Mouse (Mus musculus) MEL (cell line): ENCODE results near the gene Slc25a25. TPM values are rescaled to one million over a fixed set of nuclear protein-coding genes. Genes with fewer than 3 reads are reported as not detected.

Experiments
- DNase-seq: peaks from one replicate; pipeline ENCODE4 v3.0.0; 2011; ENCODE audit warnings: low read depth, low spot score
- H3K27ac ChIP-seq: 2 replicates; pipeline ENCODE4 v1.5.1; 2012; ENCODE audit warnings: low read depth, mild to moderate bottlenecking, control low read depth, low read length, moderate library complexity; ENCODE audit not compliant: control insufficient read depth
- H3K27me3 ChIP-seq, 2 experiments: fragments of 150-350 bp in 1 of 2; sonication (generic) in 1 of 2; 2 replicates each; pipeline ENCODE4 v1.6.1; 2012; ENCODE audit warnings: low read length in 2 of 2, mild to moderate bottlenecking in 2 of 2, improper control_type of control experiment in 1 of 2, moderate library complexity in 1 of 2; ENCODE audit not compliant: insufficient read depth in 2 of 2, control insufficient read depth in 1 of 2
- H3K36me3 ChIP-seq, 2 experiments: 2 replicates each; pipeline ENCODE4 v1.6.1; 2012 to 2014; ENCODE audit warnings: low read length in 2 of 2, improper control_type of control experiment in 1 of 2, inconsistent platforms in 1 of 2, mild to moderate bottlenecking in 1 of 2; ENCODE audit not compliant: insufficient read depth in 2 of 2, control insufficient read depth in 1 of 2
- H3K4me1 ChIP-seq, 2 experiments: fragments of 150-350 bp in 1 of 2; sonication (generic) in 1 of 2; 2 replicates each; pipeline ENCODE4 v1.6.1; 2012; ENCODE audit warnings: low read length in 2 of 2, improper control_type of control experiment in 1 of 2, mild to moderate bottlenecking in 1 of 2; ENCODE audit not compliant: insufficient read depth in 2 of 2, control insufficient read depth in 1 of 2
- H3K4me3 ChIP-seq, 2 experiments: fragments of 150-350 bp in 1 of 2; sonication (generic) in 1 of 2; 2 replicates each; pipeline ENCODE4 v1.5.1; 2012; ENCODE audit warnings: low read depth in 2 of 2, low read length in 2 of 2, mild to moderate bottlenecking in 2 of 2, moderate library complexity in 2 of 2, control low read depth in 1 of 2, improper control_type of control experiment in 1 of 2; ENCODE audit not compliant: control insufficient read depth in 1 of 2, insufficient read depth in 1 of 2
- H3K79me2 ChIP-seq: 2 replicates; pipeline ENCODE4 v1.6.1; 2012; ENCODE audit warnings: mild to moderate bottlenecking, low read length, moderate library complexity; ENCODE audit not compliant: control insufficient read depth, poor library complexity, insufficient read depth
- H3K9ac ChIP-seq: 2 replicates; pipeline ENCODE4 v1.6.1; 2012; ENCODE audit warnings: low read depth, mild to moderate bottlenecking, control low read depth, low read length, moderate library complexity; ENCODE audit not compliant: control insufficient read depth, poor library complexity, severe bottlenecking
- H3K9me3 ChIP-seq: fragments of 150-350 bp; sonication (generic); replicated peaks from 2 replicates; pipeline ENCODE4 v1.6.1; 2012; ENCODE audit warnings: mild to moderate bottlenecking, low read length, improper control_type of control experiment, moderate library complexity; ENCODE audit not compliant: insufficient read depth
- BHLHE40 ChIP-seq: IDR thresholded peaks from 2 replicates; pipeline ENCODE4 v1.6.1; 2012; ENCODE audit warnings: low read depth, mild to moderate bottlenecking, inconsistent platforms, low read length, improper control_type of control experiment, borderline replicate concordance
- CHD1 ChIP-seq: IDR thresholded peaks from 2 replicates; pipeline ENCODE4 v1.6.1; 2012; ENCODE audit warnings: low read depth, mild to moderate bottlenecking, inconsistent platforms, low read length, improper control_type of control experiment
- E2F4 ChIP-seq: IDR thresholded peaks from 2 replicates; pipeline ENCODE4 v1.6.1; 2011; ENCODE audit warnings: low read depth, low read length, improper control_type of control experiment, borderline replicate concordance
- ELF1 ChIP-seq: IDR thresholded peaks from 2 replicates; pipeline ENCODE4 v1.6.1; 2014; ENCODE audit warnings: low read depth, mild to moderate bottlenecking, inconsistent platforms, low read length, improper control_type of control experiment, moderate library complexity
- EP300 ChIP-seq, 2 experiments: IDR thresholded peaks; 2 replicates each; pipeline ENCODE4 v1.6.1; 2011; ENCODE audit warnings: improper control_type of control experiment in 2 of 2, low read length in 2 of 2, low read depth in 1 of 2, mild to moderate bottlenecking in 1 of 2
- ETS1 ChIP-seq: IDR thresholded peaks from 2 replicates; pipeline ENCODE4 v1.6.1; 2012; ENCODE audit warnings: low read depth, mild to moderate bottlenecking, inconsistent platforms, low read length, improper control_type of control experiment, moderate library complexity
- GATA1 ChIP-seq: IDR thresholded peaks from 2 replicates; pipeline ENCODE4 v1.6.1; 2011; ENCODE audit warnings: low read depth, low read length, improper control_type of control experiment
- HCFC1 ChIP-seq: IDR thresholded peaks from 2 replicates; pipeline ENCODE4 v1.6.1; 2012; ENCODE audit warnings: low read depth, mild to moderate bottlenecking, inconsistent platforms, low read length, improper control_type of control experiment, moderate library complexity
- MAX ChIP-seq: IDR thresholded peaks from 2 replicates; pipeline ENCODE4 v1.6.1; 2011; ENCODE audit warnings: low read length, improper control_type of control experiment
- MYB ChIP-seq: IDR thresholded peaks from 2 replicates; pipeline ENCODE4 v1.6.1; 2011; ENCODE audit warnings: mild to moderate bottlenecking, low read depth, low read length, improper control_type of control experiment
- MYC ChIP-seq: IDR thresholded peaks from 2 replicates; pipeline ENCODE4 v1.6.1; 2011; ENCODE audit warnings: low read depth, mild to moderate bottlenecking, low read length, improper control_type of control experiment, moderate library complexity
- NELFE ChIP-seq: IDR thresholded peaks from 2 replicates; pipeline ENCODE4 v1.6.1; 2011; ENCODE audit warnings: low read depth, low read length, improper control_type of control experiment
- NRF1 ChIP-seq: IDR thresholded peaks from 2 replicates; pipeline ENCODE4 v1.6.1; 2014; ENCODE audit warnings: low read depth, mild to moderate bottlenecking, inconsistent platforms, low read length, improper control_type of control experiment, moderate library complexity; ENCODE audit not compliant: poor library complexity, insufficient read depth, severe bottlenecking
- RCOR1 ChIP-seq: IDR thresholded peaks from 2 replicates; pipeline ENCODE4 v1.6.1; 2012; ENCODE audit warnings: low read depth, mild to moderate bottlenecking, inconsistent platforms, low read length, improper control_type of control experiment
- SIN3A ChIP-seq: IDR thresholded peaks from 2 replicates; pipeline ENCODE4 v1.6.1; 2012; ENCODE audit warnings: low read length, improper control_type of control experiment, inconsistent platforms
- TBP ChIP-seq: IDR thresholded peaks from 2 replicates; pipeline ENCODE4 v1.8.0; 2011; ENCODE audit warnings: low read depth, low read length, improper control_type of control experiment
- USF2 ChIP-seq, 2 experiments: IDR thresholded peaks; 2 replicates each; pipeline ENCODE4 v1.6.1; 2011 to 2012; ENCODE audit warnings: improper control_type of control experiment in 2 of 2, low read length in 2 of 2, borderline replicate concordance in 1 of 2, inconsistent platforms in 1 of 2, low read depth in 1 of 2, mild to moderate bottlenecking in 1 of 2; ENCODE audit not compliant: insufficient read depth in 1 of 2
- ZMIZ1 ChIP-seq: IDR thresholded peaks from 2 replicates; pipeline ENCODE4 v1.6.1; 2012; ENCODE audit warnings: low read depth, mild to moderate bottlenecking, inconsistent platforms, low read length, improper control_type of control experiment, moderate library complexity
- ZNF384 ChIP-seq: IDR thresholded peaks from 2 replicates; pipeline ENCODE4 v1.6.1; 2012; ENCODE audit warnings: low read depth, mild to moderate bottlenecking, inconsistent platforms, low read length, improper control_type of control experiment
- polyA plus RNA-seq, 2 experiments: library from polyadenylated mRNA; stranded (reverse) in 1 of 2; unstranded in 1 of 2; fragments of >175 nt in 1 of 2; fragments of >200 nt in 1 of 2; gene quantifications; 2 replicates each; pipeline versions ENCODE4 v1.2.1 to v1.2.4; 2012; ENCODE audit warnings: low replicate concordance in 2 of 2, low read depth in 1 of 2; ENCODE audit not compliant: insufficient read length in 2 of 2, insufficient read depth in 1 of 2, missing spikeins in 1 of 2
- total RNA-seq: library from RNA; depleted of rRNA; stranded (reverse); fragments of 300-350 nt; gene quantifications from 2 replicates; pipeline ENCODE4 v1.2.3, GENCODE M21; 2012

Gene Slc25a25
- total and polyA plus RNA-seq, 3 experiments, result 22.3 to 32.5 TPM; not detected in 1

- Histone ChIP-seq H3K4me1 (peaks cover 26 to 44% of the 10 kb centered on the region in 2 experiments), H3K27ac (no peak overlapping the region), H3K9me3 (no peaks in the 10 kb centered on the region), H3K9ac (no peak overlapping the region), H3K4me3 (no peak overlapping the region), H3K79me2 (peaks cover 17% of the 10 kb centered on the region), H3K27me3 (no peaks in the 10 kb centered on the region), H3K36me3 (peaks cover 0 to 37% of the 10 kb centered on the region in 2 experiments; a peak in 2 of 4 replicates)
- DNase-seq, result no peak
- TF ChIP-seq ELF1, result no peak
- TF ChIP-seq CHD1, result no peak
- no peak for TF ChIP-seq TBP
- TF ChIP-seq EP300 (IDR thresholded peaks at IDR 0.05; ENCODE audit: low read depth in 1 of 2, low read length in 2 of 2), result no peak
- TF ChIP-seq BHLHE40, result no peak
- TF ChIP-seq E2F4, result no peak
Observed at GRCm38 (mm10) chr2:32425568-32425967, 25.7 kb downstream of the Slc25a25 start.

- Histone ChIP-seq H3K36me3 (peaks cover 0 to 37% of the 10 kb centered on the region in 2 experiments; a peak in 3 of 4 replicates), H3K27ac (no peak overlapping the region), H3K4me1 (peaks cover 26 to 44% of the 10 kb centered on the region in 2 experiments), H3K4me3 (no peak overlapping the region), H3K9me3 (no peaks in the 10 kb centered on the region), H3K27me3 (no peaks in the 10 kb centered on the region), H3K9ac (no peak overlapping the region), H3K79me2 (peaks cover 17% of the 10 kb centered on the region)
- DNase-seq, result no peak
- 0 out of 4 replicates have a peak, but pooled peaks of 1 of the 2 experiments have one; percentile 9 for TF ChIP-seq EP300 (IDR thresholded peaks at IDR 0.05; ENCODE audit: low read depth in 1 of 2, low read length in 2 of 2)
- TF ChIP-seq MYB, result no peak
- TF ChIP-seq GATA1, result 0 out of 2 replicates have a peak, but pooled peaks have one; percentile 21
Observed at GRCm38 (mm10) chr2:32424796-32425195, 26.4 kb downstream of the Slc25a25 start.

- DNase-seq, result peak; percentile 86
- H3K4me1 ChIP-seq, result peaks cover 26 to 38% of the 10 kb centered on the region in 2 experiments
- H3K27me3 ChIP-seq, result no peaks in the 10 kb centered on the region
- TF ChIP-seq NELFE, result no peak
- no peak for TF ChIP-seq NRF1
- TF ChIP-seq USF2 (IDR thresholded peaks at IDR 0.05; ENCODE audit: borderline replicate concordance in 1 of 2, insufficient read depth in 1 of 2, low read depth in 1 of 2, low read length in 2 of 2), result no peak
- no peak for TF ChIP-seq TBP
- no peak for TF ChIP-seq RCOR1
- peak; percentile 72 for TF ChIP-seq SIN3A
- TF ChIP-seq MAX, result no peak
- TF ChIP-seq MYC, result no peak
- TF ChIP-seq CHD1, result no peak
- peak; percentile 96 for TF ChIP-seq ZNF384
- no peak for TF ChIP-seq EP300 (IDR thresholded peaks at IDR 0.05; ENCODE audit: low read depth in 1 of 2, low read length in 2 of 2)
- peak; percentile 41; the same call in 1 of the 2 replicates for TF ChIP-seq ETS1
- 0 out of 2 replicates have a peak, but pooled peaks have one; percentile 52 for TF ChIP-seq HCFC1
- no peak for TF ChIP-seq ZMIZ1
- H3K4me3 ChIP-seq, result no peak overlapping the region
- H3K79me2 ChIP-seq, result peaks cover 15% of the 10 kb centered on the region
- no peak overlapping the region for H3K9ac ChIP-seq
- peaks cover 0 to 37% of the 10 kb centered on the region in 2 experiments; a peak in 3 of 4 replicates for H3K36me3 ChIP-seq
- H3K9me3 ChIP-seq, result no peaks in the 10 kb centered on the region
- H3K27ac ChIP-seq, result no peak overlapping the region
Observed at GRCm38 (mm10) chr2:32423481-32424331, 27.5 kb downstream of the Slc25a25 start.
